Mouse (Mus musculus) embryonic fibroblast, embryonic 13.5 days (primary cell): ENCODE results near the gene Glb1l. TPM values are rescaled to one million over a fixed set of nuclear protein-coding genes. Genes with fewer than 3 reads are reported as not detected.

ENCODE experiments used
- H3K27ac ChIP-seq: 2 replicates; pipeline ENCODE4 v1.5.1; 2012; ENCODE audit warnings: low read length, control low read depth, inconsistent platforms; ENCODE audit not compliant: insufficient read depth
- H3K4me1 ChIP-seq: 2 replicates; pipeline ENCODE4 v1.6.1; 2011; ENCODE audit warnings: low read length; ENCODE audit not compliant: control insufficient read depth, insufficient read depth
- H3K4me3 ChIP-seq: 2 replicates; pipeline ENCODE4 v1.5.1; 2011; ENCODE audit warnings: mild to moderate bottlenecking, control low read depth, low read length; ENCODE audit not compliant: insufficient read depth
- CTCF ChIP-seq: IDR thresholded peaks from 2 replicates; pipeline ENCODE4 v1.5.1; 2011; ENCODE audit warnings: mild to moderate bottlenecking, control low read depth, low read length, moderate library complexity, borderline replicate concordance; ENCODE audit not compliant: insufficient read depth
- POLR2A ChIP-seq: IDR thresholded peaks from 2 replicates; pipeline ENCODE4 v1.6.1; 2011; ENCODE audit warnings: low read depth, mild to moderate bottlenecking, control low read depth, low read length, moderate library complexity
- polyA plus RNA-seq: library from polyadenylated mRNA; stranded (reverse); fragments of >200 nt; gene quantifications from 2 replicates; pipeline ENCODE4 v1.2.4, GENCODE M21; 2011; ENCODE audit warnings: low read depth; ENCODE audit not compliant: missing spikeins, insufficient read length

Gene Glb1l
- polyA plus RNA-seq, 1 experiment, result 34.3 TPM

- H3K4me3 ChIP-seq, result no peak within 1 kb of the TSS
- TF ChIP-seq CTCF (no peak), POLR2A (no peak)
- peaks cover 2% of the 10 kb centered on the region; the same call in 1 of the 2 replicates for H3K4me1 ChIP-seq
- no peak within 1 kb of the TSS for H3K27ac ChIP-seq
Measured at GRCm38 (mm10) chr1:75231664-75232152, 21.1 kb upstream of the Glb1l start, which contains the start of gene A630095N17Rik. TSS of gene A630095N17Rik (minus strand) at chr1:75232102.

DNA sequence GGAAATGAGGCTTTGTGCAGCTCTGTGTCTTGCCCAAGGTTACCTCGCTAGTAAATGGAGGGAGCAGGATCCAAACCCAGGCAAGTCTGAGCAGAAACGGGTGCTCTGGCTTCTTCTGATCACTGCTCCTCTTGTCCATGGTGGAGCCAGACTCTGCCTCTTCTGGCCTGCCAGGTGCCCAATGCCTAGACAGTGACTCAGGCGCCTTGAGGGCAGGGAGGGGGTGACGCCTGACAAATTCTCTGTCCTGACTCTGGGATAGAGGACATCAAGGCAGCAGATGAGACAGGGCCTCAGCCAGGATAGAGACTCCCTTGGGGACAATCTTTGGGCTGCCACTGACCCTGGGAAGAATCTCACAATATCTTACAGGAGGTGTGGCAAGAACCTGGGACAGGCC lies 20.6 kb upstream of the Glb1l start:
- Histone ChIP-seq H3K4me1 (peaks cover 2% of the 10 kb centered on the region; the same call in 1 of the 2 replicates), H3K4me3 (no peak overlapping the region), H3K27ac (no peak overlapping the region)
- TF ChIP-seq POLR2A (no peak), CTCF (no peak)

DNA sequence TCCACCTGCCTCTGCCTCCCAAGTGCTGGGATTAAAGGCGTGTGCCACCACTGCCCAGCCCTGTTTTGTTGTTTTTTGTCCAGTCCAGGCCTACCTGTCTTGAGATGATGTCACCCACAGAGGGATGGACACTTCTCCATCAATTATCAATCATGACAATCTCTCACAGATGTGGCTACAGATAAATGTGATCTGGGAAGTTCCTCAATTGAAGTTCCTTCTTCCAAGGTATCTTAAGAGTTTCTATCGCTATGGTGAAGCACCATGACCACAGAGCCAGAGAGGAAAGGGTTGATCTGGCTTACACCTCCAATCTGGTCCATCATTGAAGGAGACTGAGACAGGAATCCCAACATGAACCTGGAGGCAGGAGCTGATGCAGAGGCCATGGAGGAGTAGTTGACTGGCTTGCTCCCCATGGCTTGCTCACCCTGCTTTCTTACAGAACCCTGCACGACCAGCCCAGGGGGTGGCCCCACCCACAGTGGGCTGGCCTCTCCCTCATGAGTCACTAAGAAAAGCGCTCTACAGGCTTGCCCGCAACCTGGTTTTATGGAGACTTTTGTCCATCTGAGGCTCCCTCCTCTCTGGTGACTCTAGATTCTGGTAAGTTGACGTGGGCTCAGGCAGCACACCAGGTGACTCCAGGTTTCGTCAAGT lies 19.9 kb upstream of the Glb1l start:
- Histone ChIP-seq H3K27ac (no peak overlapping the region), H3K4me1 (peaks cover 2% of the 10 kb centered on the region; the same call in 1 of the 2 replicates), H3K4me3 (no peak overlapping the region)
- no peak for TF ChIP-seq CTCF
- TF ChIP-seq POLR2A, result no peak

DNA sequence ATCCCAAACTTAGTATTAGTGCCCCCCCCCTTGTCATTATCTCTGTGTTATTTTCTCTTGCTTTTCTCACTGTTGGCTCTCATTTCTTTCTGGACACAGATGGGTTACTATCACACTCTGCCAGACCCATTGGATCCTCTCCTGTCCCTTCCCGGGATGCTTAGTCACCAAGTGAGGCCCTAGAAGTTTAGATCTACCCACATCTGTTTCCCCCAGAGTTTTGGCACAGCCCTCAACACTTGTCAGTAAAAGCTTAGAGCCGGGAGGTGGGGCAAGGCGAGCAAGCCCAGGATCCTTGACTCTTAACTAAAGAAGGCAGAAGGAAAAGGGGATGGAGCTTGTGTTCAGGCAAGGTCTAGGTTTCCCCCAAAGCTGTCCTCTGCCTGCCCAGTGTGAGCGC lies 18.5 kb upstream of the Glb1l start:
- H3K4me1 ChIP-seq, result no peaks in the 10 kb centered on the region; the same call in 1 of the 2 replicates
- no peak for TF ChIP-seq CTCF
- no peak for TF ChIP-seq POLR2A
- no peak overlapping the region for H3K4me3 ChIP-seq
- no peak overlapping the region for H3K27ac ChIP-seq

DNA sequence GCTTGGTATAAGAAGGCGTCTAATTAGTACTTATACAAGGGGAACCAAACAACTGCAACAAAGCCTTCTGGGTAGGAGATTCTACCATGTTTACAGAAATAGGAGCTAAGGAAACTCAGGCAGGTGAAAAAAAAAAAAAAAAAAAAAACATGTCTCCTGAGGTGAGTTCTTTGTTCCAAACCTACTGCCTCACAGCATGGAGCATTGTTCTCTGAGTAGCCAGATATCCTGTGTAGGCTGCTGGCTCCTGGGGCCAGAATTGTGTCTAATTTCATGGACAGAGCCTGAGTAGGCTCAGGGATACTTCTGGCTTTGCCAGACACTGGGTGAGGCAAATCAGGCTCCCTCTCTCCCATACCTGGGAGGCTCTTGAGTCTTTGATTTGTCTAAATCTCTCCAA lies 17.0 kb upstream of the Glb1l start:
- no peak overlapping the region for H3K27ac ChIP-seq

DNA sequence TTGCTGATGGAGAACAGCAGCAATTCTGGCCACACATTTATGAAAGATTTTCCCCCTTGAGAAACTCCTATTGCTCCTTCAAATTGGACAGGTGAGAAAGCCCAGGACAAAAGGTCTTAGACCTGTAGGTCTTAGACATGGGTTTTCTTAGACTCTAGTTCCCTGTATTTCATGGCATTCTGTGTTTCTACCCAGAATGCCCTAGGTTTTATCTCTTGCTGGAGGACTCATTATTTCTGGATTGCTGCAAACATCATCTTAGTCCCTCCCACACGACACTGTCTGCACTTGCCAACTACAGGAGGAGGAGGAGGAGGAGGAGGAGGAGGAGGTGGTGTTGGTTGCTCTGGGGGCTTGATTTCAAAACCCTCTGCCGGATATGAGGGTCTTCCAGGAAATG lies 15.5 kb upstream of the Glb1l start:
- Histone ChIP-seq H3K4me3 (no peak overlapping the region), H3K27ac (no peak overlapping the region), H3K4me1 (peaks cover 4% of the 10 kb centered on the region; the same call in 1 of the 2 replicates)
- no peak for TF ChIP-seq CTCF
- TF ChIP-seq POLR2A, result no peak

More for the DNA sequence above, 17.0 kb upstream of the Glb1l start:
- H3K4me1 ChIP-seq, result no peaks in the 10 kb centered on the region; the same call in 1 of the 2 replicates
- no peak for TF ChIP-seq CTCF
- TF ChIP-seq POLR2A, result no peak
- no peak overlapping the region for H3K4me3 ChIP-seq

GRCm38 (mm10) chr1:75225473-75225872 lies 14.9 kb upstream of the Glb1l start:
- H3K4me1 ChIP-seq, result peaks cover 4% of the 10 kb centered on the region; the same call in 1 of the 2 replicates
- H3K4me3 ChIP-seq, result no peak overlapping the region
- H3K27ac ChIP-seq, result no peak overlapping the region
- no peak for TF ChIP-seq CTCF
- TF ChIP-seq POLR2A, result no peak

- no peak overlapping the region for H3K27ac ChIP-seq
- H3K4me3 ChIP-seq, result no peak overlapping the region
- peaks cover 4% of the 10 kb centered on the region; the same call in 1 of the 2 replicates for H3K4me1 ChIP-seq
- TF ChIP-seq CTCF, result no peak
- no peak for TF ChIP-seq POLR2A
Measured at GRCm38 (mm10) chr1:75223532-75223931, 12.9 kb upstream of the Glb1l start.

DNA sequence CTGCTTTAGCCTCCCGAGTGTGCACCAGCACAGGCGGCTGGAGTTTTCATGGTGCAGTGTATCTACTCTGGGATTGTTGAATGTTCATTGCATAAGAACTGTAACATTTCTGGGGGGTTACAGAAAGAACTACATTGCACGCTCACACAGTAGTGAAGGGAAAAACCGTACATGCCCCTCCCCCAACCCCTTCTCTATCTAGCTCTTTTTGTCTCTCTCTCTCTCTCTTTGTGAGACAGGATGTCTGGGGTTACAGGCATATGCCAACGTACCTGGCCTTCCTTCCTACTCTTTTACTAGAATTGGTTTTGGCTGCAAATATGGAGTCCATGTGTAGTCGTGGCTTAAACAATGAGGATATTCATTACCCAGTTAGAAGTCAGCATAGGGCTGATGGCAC lies 12.3 kb upstream of the Glb1l start:
- peaks cover 4% of the 10 kb centered on the region; the same call in 1 of the 2 replicates for H3K4me1 ChIP-seq
- no peak overlapping the region for H3K4me3 ChIP-seq
- TF ChIP-seq CTCF, result no peak
- TF ChIP-seq POLR2A, result no peak
- no peak overlapping the region for H3K27ac ChIP-seq

DNA sequence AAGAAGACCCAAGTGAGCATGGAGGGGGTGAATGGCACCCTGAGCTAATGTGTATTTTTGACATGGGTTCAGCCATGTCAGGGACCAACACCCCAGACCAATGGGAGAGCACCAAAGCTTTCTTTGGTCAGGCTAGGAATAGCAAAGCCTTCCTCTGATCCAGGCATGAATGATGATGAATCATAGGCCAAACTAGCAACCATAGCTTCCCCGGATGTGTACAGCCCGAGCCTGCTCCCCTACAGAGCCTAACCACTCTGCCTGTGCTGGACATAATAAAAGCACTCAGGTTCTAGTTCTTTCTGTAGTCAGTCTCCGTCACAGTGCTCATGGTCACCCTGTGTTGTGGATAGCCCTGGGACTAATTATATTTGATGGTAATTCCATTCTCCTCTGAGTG lies 10.9 kb upstream of the Glb1l start:
- TF ChIP-seq CTCF, result no peak
- TF ChIP-seq POLR2A, result no peak
- no peak overlapping the region for H3K27ac ChIP-seq
- peaks cover 4% of the 10 kb centered on the region; the same call in 1 of the 2 replicates for H3K4me1 ChIP-seq
- H3K4me3 ChIP-seq, result no peak overlapping the region
